In the genomic region with DNA sequence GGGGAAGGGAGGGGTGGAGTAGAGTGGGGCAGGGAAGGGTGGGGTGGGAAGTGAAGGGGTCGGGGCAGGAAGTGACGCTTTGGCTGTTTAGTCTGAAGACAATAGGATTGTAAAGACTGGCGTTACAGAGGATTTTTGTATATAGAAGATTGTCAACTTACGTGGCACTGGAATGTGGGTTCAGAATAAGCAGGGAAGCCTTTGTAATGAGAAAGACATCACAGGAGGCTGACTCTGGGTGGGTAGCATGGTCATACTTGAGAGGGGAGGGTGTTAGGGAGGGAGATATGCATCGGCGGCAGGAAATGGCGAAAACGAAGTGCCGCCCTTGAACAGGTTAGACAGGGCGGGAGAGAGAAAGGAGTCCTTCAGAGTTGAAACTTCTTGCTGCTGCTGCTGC, we compare ENCODE assay signal across 15 mouse cellular contexts.
"Had no signal": no experiment of that assay in that cellular context is flagged by ENCODE, and none has a peak within 500 bp of the region (broad histone marks: within the 10 kb centered on the region; RNA-seq: fewer than 3 reads in every experiment).

No protein-coding gene starts in this region.

- H3K36me3 ChIP-seq: limb, embryonic 12.5 days; liver, embryonic 13.5 days; neural tube, embryonic 15.5 days had no signal

- H3K4me2 ChIP-seq: limb, embryonic 12.5 days; liver, embryonic 13.5 days; neural tube, embryonic 15.5 days had no signal

- ATAC-seq: liver, postnatal 0 days had no signal

- H3K4me1 ChIP-seq: limb, embryonic 12.5 days; liver, embryonic 13.5 days; neural tube, embryonic 15.5 days had no signal

- H3K27ac ChIP-seq: layer of hippocampus, adult 2 months; limb, embryonic 12.5 days; liver, embryonic 13.5 days; neural tube, embryonic 15.5 days had no signal

- DNase-seq: kidney, adult 18-20 months; kidney, postnatal 10 days; kidney, postnatal 4 days; liver; liver, embryonic 13.5 days; liver, postnatal 0 days; midbrain, embryonic 14.5 days; right cerebral cortex, adult 18-20 months; right cerebral cortex, postnatal 25 days; thymus, adult 2 months; thymus, postnatal 25 days had no signal

- H3K9ac ChIP-seq: limb, embryonic 12.5 days; liver, embryonic 13.5 days; liver, postnatal 0 days; neural tube, embryonic 15.5 days had no signal

- H3K9me3 ChIP-seq: limb, embryonic 12.5 days; neural tube, embryonic 15.5 days had no signal

- H3K4me3 ChIP-seq: layer of hippocampus, adult 2 months; limb, embryonic 12.5 days; liver, embryonic 13.5 days; myocyte; neural tube, embryonic 15.5 days had no signal

- H3K27me3 ChIP-seq: limb, embryonic 12.5 days; liver, embryonic 13.5 days; neural tube, embryonic 15.5 days had no signal
